Mouse (Mus musculus) stomach, embryonic 15.5 days (tissue): Measurements from ENCODE around the gene Zfp879. TPM values are rescaled to one million over a fixed set of nuclear protein-coding genes. Genes with fewer than 3 reads are reported as not detected.

Experiments used
- ATAC-seq: fragments of 200-750 bp; cut with Nextera tagmentation; 2 replicates; pipeline ENCODE4 v1.8.0; 2017; ENCODE audit warnings: low read depth, moderate number of reproducible peaks, moderate TSS enrichment; ENCODE audit not compliant: insufficient read depth, low FRiP score
- H3K27ac ChIP-seq: fragments of 300-500 bp; sonication (generic); 2 replicates; pipeline ENCODE4 v1.5.1; 2015; ENCODE audit warnings: mild to moderate bottlenecking, inconsistent platforms
- H3K27me3 ChIP-seq: fragments of 300-500 bp; sonication (generic); replicated peaks from 2 replicates; pipeline ENCODE4 v1.6.1; 2015; ENCODE audit warnings: inconsistent platforms
- H3K36me3 ChIP-seq: fragments of 300-500 bp; sonication (generic); 2 replicates; pipeline ENCODE4 v1.6.1; 2015; ENCODE audit warnings: inconsistent platforms
- H3K4me1 ChIP-seq: fragments of 300-500 bp; sonication (generic); 2 replicates; pipeline ENCODE4 v1.6.1; 2015; ENCODE audit warnings: inconsistent platforms
- H3K4me2 ChIP-seq: fragments of 300-500 bp; sonication (generic); 2 replicates; pipeline ENCODE4 v1.6.1; 2015; ENCODE audit warnings: mild to moderate bottlenecking, inconsistent platforms
- H3K4me3 ChIP-seq: fragments of 300-500 bp; sonication (generic); replicated peaks from 2 replicates; pipeline ENCODE4 v1.5.1; 2015; ENCODE audit warnings: inconsistent platforms
- H3K9ac ChIP-seq: fragments of 300-500 bp; sonication (generic); 2 replicates; pipeline ENCODE4 v1.6.1; 2015; ENCODE audit warnings: inconsistent platforms
- H3K9me3 ChIP-seq: fragments of 300-500 bp; sonication (generic); 2 replicates; pipeline ENCODE4 v1.6.1; 2016; ENCODE audit warnings: inconsistent platforms
- WGBS: fragments of 180-500 bp; shearing (Covaris S2); methylation state at CpG from one replicate; pipeline ENCODE4 v1.1.7; 2015; 5-methylcytosine and 5-hydroxymethylcytosine counted together
- polyA plus RNA-seq: library from polyadenylated mRNA; unstranded; fragments of >200 nt; fragmentation: Nextera tagmentation; extraction: Ambion mirVana; gene quantifications from 2 replicates; pipeline ENCODE4 v1.2.1, GENCODE M21; 2015

The Zfp879 gene
- 0.52 and 0.58 TPM in 2 replicates for polyA plus RNA-seq

- Histone ChIP-seq H3K4me1 (peaks cover 11% of the 10 kb centered on the region), H3K27me3 (no peaks in the 10 kb centered on the region), H3K27ac (peak within 1 kb of the TSS; percentile 91), H3K9me3 (no peaks in the 10 kb centered on the region), H3K4me3 (peak within 1 kb of the TSS; percentile 41), H3K4me2 (peak within 1 kb of the TSS; percentile 61), H3K9ac (peak within 1 kb of the TSS; percentile 27; the same call in 1 of the 2 replicates), H3K36me3 (no peaks in the 10 kb centered on the region)
- ATAC-seq, result peak; percentile 95
- 11% methylated on average over 22 of the region's 22 CpGs for WGBS
Observed at GRCm38 (mm10) chr11:50841023-50841735, at the start of gene Zfp879. Zfp879 (minus strand) TSS chr11:50841552.

- no peaks in the 10 kb centered on the region for H3K36me3 ChIP-seq
- H3K4me1 ChIP-seq, result no peaks in the 10 kb centered on the region
- ATAC-seq, result peak; percentile 85
- WGBS, result 5% methylated on average over 26 of the region's 26 CpGs
- H3K9ac ChIP-seq, result peak within 1 kb of the TSS; percentile 45
- peak within 1 kb of the TSS; percentile 48 for H3K4me3 ChIP-seq
- H3K27ac ChIP-seq, result peak within 1 kb of the TSS; percentile 74
- no peaks in the 10 kb centered on the region for H3K27me3 ChIP-seq
- H3K4me2 ChIP-seq, result peak within 1 kb of the TSS; percentile 59
- H3K9me3 ChIP-seq, result no peaks in the 10 kb centered on the region
Observed at GRCm38 (mm10) chr11:50887390-50888128, 46.2 kb upstream of the Zfp879 start, which contains the start of gene Zfp454. Zfp454 (minus strand) TSS chr11:50887651.

GRCm38 (mm10) chr11:50886933-50887293, 45.6 kb upstream of the Zfp879 start:
- Histone ChIP-seq H3K27me3 (no peaks in the 10 kb centered on the region), H3K4me2 (peak overlapping the region; percentile 59), H3K9ac (peak overlapping the region; percentile 45), H3K36me3 (0 out of 2 replicates have a peak, but pooled peaks cover 4% of the 10 kb centered on the region), H3K27ac (peak overlapping the region; percentile 74), H3K4me1 (no peaks in the 10 kb centered on the region), H3K9me3 (no peaks in the 10 kb centered on the region), H3K4me3 (peak overlapping the region; percentile 48)
- peak; percentile 24; the same call in 1 of the 2 replicates for ATAC-seq
- 6% methylated on average over 10 of the region's 10 CpGs for WGBS

- 38% methylated on average over 7 of the region's 8 CpGs for WGBS
- Histone ChIP-seq H3K9ac (no peak overlapping the region; the same call in 1 of the 2 replicates), H3K9me3 (no peaks in the 10 kb centered on the region), H3K36me3 (0 out of 2 replicates have a peak, but pooled peaks cover 4% of the 10 kb centered on the region), H3K27me3 (no peaks in the 10 kb centered on the region), H3K4me2 (peak overlapping the region; percentile 59), H3K27ac (no peak overlapping the region), H3K4me3 (peak overlapping the region; percentile 48), H3K4me1 (no peaks in the 10 kb centered on the region)
- no peak for ATAC-seq
Observed at GRCm38 (mm10) chr11:50886231-50886932, 45.0 kb upstream of the Zfp879 start.

- Histone ChIP-seq H3K9me3 (no peaks in the 10 kb centered on the region), H3K9ac (no peak overlapping the region), H3K27me3 (no peaks in the 10 kb centered on the region), H3K27ac (no peak overlapping the region), H3K4me3 (no peak overlapping the region), H3K4me1 (no peaks in the 10 kb centered on the region), H3K36me3 (peaks cover 15% of the 10 kb centered on the region; the same call in 1 of the 2 replicates), H3K4me2 (no peak overlapping the region)
- 81% methylated on average over 3 of the region's 3 CpGs for WGBS
- ATAC-seq, result no peak
Observed at GRCm38 (mm10) chr11:50883756-50884155, 42.4 kb upstream of the Zfp879 start.

- Histone ChIP-seq H3K4me2 (no peak overlapping the region), H3K9ac (no peak overlapping the region), H3K27me3 (no peaks in the 10 kb centered on the region), H3K27ac (no peak overlapping the region), H3K4me3 (no peak overlapping the region), H3K4me1 (no peaks in the 10 kb centered on the region), H3K9me3 (no peaks in the 10 kb centered on the region), H3K36me3 (peaks cover 35% of the 10 kb centered on the region)
- 84% methylated on average over 3 of the region's 3 CpGs for WGBS
- no peak for ATAC-seq
Observed at GRCm38 (mm10) chr11:50878641-50879040, 37.3 kb upstream of the Zfp879 start.

- ATAC-seq, result no peak
- under 1% methylated on average over 59 of the region's 72 CpGs for WGBS
- peak overlapping the region; percentile 12; the same call in 1 of the 2 replicates for H3K9ac ChIP-seq
Observed at GRCm38 (mm10) chr11:50850989-50851601, 9.7 kb upstream of the Zfp879 start.

GRCm38 (mm10) chr11:50850177-50850735, 8.9 kb upstream of the Zfp879 start, which contains the start of gene Grm6:
Grm6 (plus strand) TSS chr11:50850685.
- no peaks in the 10 kb centered on the region for H3K9me3 ChIP-seq
- no peaks in the 10 kb centered on the region for H3K36me3 ChIP-seq
- peaks cover 12% of the 10 kb centered on the region for H3K4me1 ChIP-seq
- 2% methylated on average over 11 of the region's 11 CpGs for WGBS
- H3K4me3 ChIP-seq, result peak within 1 kb of the TSS; percentile 38
- no peak for ATAC-seq
- H3K9ac ChIP-seq, result peak within 1 kb of the TSS; percentile 12; the same call in 1 of the 2 replicates
- H3K27me3 ChIP-seq, result peaks cover 59% of the 10 kb centered on the region
- H3K27ac ChIP-seq, result no peak within 1 kb of the TSS
- H3K4me2 ChIP-seq, result peak within 1 kb of the TSS; percentile 78

More at GRCm38 (mm10) chr11:50850989-50851601, 9.7 kb upstream of the Zfp879 start:
- H3K27ac ChIP-seq, result no peak overlapping the region
- peaks cover 59% of the 10 kb centered on the region for H3K27me3 ChIP-seq
- no peaks in the 10 kb centered on the region for H3K36me3 ChIP-seq
- H3K4me2 ChIP-seq, result peak overlapping the region; percentile 78
- peaks cover 12% of the 10 kb centered on the region for H3K4me1 ChIP-seq
- peak overlapping the region; percentile 38 for H3K4me3 ChIP-seq
- no peaks in the 10 kb centered on the region for H3K9me3 ChIP-seq

GRCm38 (mm10) chr11:50849310-50849709, 8.0 kb upstream of the Zfp879 start:
- Histone ChIP-seq H3K4me1 (peaks cover 12% of the 10 kb centered on the region), H3K9me3 (no peaks in the 10 kb centered on the region), H3K36me3 (no peaks in the 10 kb centered on the region), H3K9ac (no peak overlapping the region), H3K27ac (no peak overlapping the region), H3K27me3 (peaks cover 59% of the 10 kb centered on the region), H3K4me2 (no peak overlapping the region), H3K4me3 (peak overlapping the region; percentile 17; the same call in 1 of the 2 replicates)
- no peak for ATAC-seq
- WGBS, result 1% methylated on average over 10 of the region's 10 CpGs

- Histone ChIP-seq H3K27ac (no peak overlapping the region), H3K9ac (no peak overlapping the region), H3K4me2 (no peak overlapping the region), H3K27me3 (peaks cover 59% of the 10 kb centered on the region), H3K4me1 (peaks cover 12% of the 10 kb centered on the region), H3K36me3 (no peaks in the 10 kb centered on the region), H3K9me3 (no peaks in the 10 kb centered on the region), H3K4me3 (no peak overlapping the region)
- WGBS, result 26% methylated on average over 3 of the region's 3 CpGs
- no peak for ATAC-seq
Observed at GRCm38 (mm10) chr11:50848520-50849137, 7.3 kb upstream of the Zfp879 start.
